Mouse (Mus musculus): ENCODE data around the gene Aes.

- TF ChIP-seq TCF12 (IDR thresholded peaks at IDR 0.05; ENCODE audit: insufficient read depth, poor library complexity, severe bottlenecking) (no peak), SRF (IDR thresholded peaks at IDR 0.05; ENCODE audit: control insufficient read depth, insufficient read length, low read depth) (no peak), USF1 (IDR thresholded peaks at IDR 0.05; ENCODE audit: low read depth) (no peak), CEBPB (IDR thresholded peaks at IDR 0.05; ENCODE audit: insufficient read depth, poor library complexity, severe bottlenecking) (no peak), POLR2A (IDR thresholded peaks at IDR 0.05; ENCODE audit: insufficient read length, low read depth) (no peak), MYOD1 (IDR thresholded peaks at IDR 0.05; ENCODE audit: control insufficient read depth in 1 of 3, insufficient read length in 2 of 3, low read depth in 2 of 3) (no peak), TCF3 (IDR thresholded peaks at IDR 0.05; ENCODE audit: insufficient read length, low read depth) (no peak), MYOG (IDR thresholded peaks at IDR 0.05; ENCODE audit: control insufficient read depth in 1 of 3, insufficient read depth in 1 of 3, insufficient read length in 2 of 3, low read depth in 2 of 3) (no peak), POLR2AphosphoS2 (IDR thresholded peaks at IDR 0.05; ENCODE audit: insufficient read length, low read depth) (no peak)
These were observed 45.5 kb upstream of the Aes start for GRCm38 (mm10) chr10:81513798-81514197.
